Mouse (Mus musculus) kidney, postnatal 36 days (tissue): Measurements from ENCODE around the gene Hcrtr2.
A peak's percentile ranks its signal among the peaks of the same experiment; 100 is the strongest.

Experiments used
- DNase-seq, 2 experiments: peaks; one replicate each; pipeline ENCODE4 v3.0.0; 2021 to 2022; ENCODE audit warnings: mixed read lengths in 2 of 2

Hcrtr2 gene

GRCm38 (mm10) chr9:76323756-76324155, at the start of gene Hcrtr2:
TSS of gene Hcrtr2 (minus strand) at chr9:76323856.
- no peak for DNase-seq

GRCm38 (mm10) chr9:76364874-76365273, 41.2 kb upstream of the Hcrtr2 start:
- no peak for DNase-seq

GRCm38 (mm10) chr9:76360374-76360773, 36.7 kb upstream of the Hcrtr2 start:
- no peak for DNase-seq

- no peak for DNase-seq
These were observed 28.7 kb upstream of the Hcrtr2 start for GRCm38 (mm10) chr9:76352346-76352745.

- DNase-seq: no peak
These were observed 23.6 kb upstream of the Hcrtr2 start for GRCm38 (mm10) chr9:76347298-76347697.

GRCm38 (mm10) chr9:76331081-76331480, 7.4 kb upstream of the Hcrtr2 start:
- no peak for DNase-seq

GRCm38 (mm10) chr9:76323186-76323701, 412 bp downstream of the Hcrtr2 start:
- peak in 1 of 2 experiments; percentile 2 for DNase-seq

- DNase-seq: no peak
These were observed 1.3 kb downstream of the Hcrtr2 start for GRCm38 (mm10) chr9:76322122-76323052.

GRCm38 (mm10) chr9:76321589-76321988, 2.1 kb downstream of the Hcrtr2 start:
- DNase-seq: no peak

- no peak for DNase-seq
These were observed 2.9 kb downstream of the Hcrtr2 start for GRCm38 (mm10) chr9:76320755-76321154.

GRCm38 (mm10) chr9:76318302-76318701, 5.4 kb downstream of the Hcrtr2 start:
- no peak for DNase-seq

GRCm38 (mm10) chr9:76315096-76315495, 8.6 kb downstream of the Hcrtr2 start:
- DNase-seq: no peak

GRCm38 (mm10) chr9:76313921-76314320, 9.7 kb downstream of the Hcrtr2 start:
- DNase-seq: no peak

GRCm38 (mm10) chr9:76312221-76312620, 11.4 kb downstream of the Hcrtr2 start:
- no peak for DNase-seq

GRCm38 (mm10) chr9:76291384-76291783, 32.3 kb downstream of the Hcrtr2 start:
- no peak for DNase-seq

- no peak for DNase-seq
These were observed 52.8 kb downstream of the Hcrtr2 start for GRCm38 (mm10) chr9:76270886-76271285.

- DNase-seq: no peak
These were observed 65.9 kb downstream of the Hcrtr2 start for GRCm38 (mm10) chr9:76257731-76258130.

GRCm38 (mm10) chr9:76252544-76252943, 71.1 kb downstream of the Hcrtr2 start:
- no peak for DNase-seq

GRCm38 (mm10) chr9:76252109-76252508, 71.5 kb downstream of the Hcrtr2 start:
- DNase-seq: no peak

GRCm38 (mm10) chr9:76242322-76242721, 81.3 kb downstream of the Hcrtr2 start:
- DNase-seq: no peak

- DNase-seq: no peak
These were observed 85.7 kb downstream of the Hcrtr2 start for GRCm38 (mm10) chr9:76237946-76238345.

- no peak for DNase-seq
These were observed 86.4 kb downstream of the Hcrtr2 start for GRCm38 (mm10) chr9:76237243-76237642.

- DNase-seq: peak; percentile 48 to 73
These were observed 87.0 kb downstream of the Hcrtr2 start for GRCm38 (mm10) chr9:76236626-76237025.

GRCm38 (mm10) chr9:76235945-76236503, 87.6 kb downstream of the Hcrtr2 start:
- DNase-seq: peak in 1 of 2 experiments; percentile 7
